Mouse (Mus musculus) gastrocnemius, postnatal 4 days (tissue): ENCODE data around the gene Helz2. TPM values are rescaled to one million over a fixed set of nuclear protein-coding genes. Genes with fewer than 3 reads are reported as not detected.

Experiments
- DNase-seq, 2 experiments: peaks; one replicate each; pipeline ENCODE4 v3.0.0; 2021 to 2022; ENCODE audit warnings: low spot score in 2 of 2, mixed read lengths in 2 of 2
- total RNA-seq, 2 experiments: library from RNA; stranded (reverse); gene quantifications; 2 replicates each; pipeline ENCODE4 v1.2.3; 2021

Gene Helz2
- total RNA-seq, 2 experiments from 2014 or later: 4.5 to 6.0 TPM

GRCm38 (mm10) chr2:181238861-181239260, 3.0 kb downstream of the Helz2 start:
- DNase-seq: no peak

- DNase-seq: no peak
Observed at GRCm38 (mm10) chr2:181238091-181238610, 3.7 kb downstream of the Helz2 start.

GRCm38 (mm10) chr2:181237251-181238014, 4.4 kb downstream of the Helz2 start:
- no peak for DNase-seq

GRCm38 (mm10) chr2:181235681-181236566, 5.9 kb downstream of the Helz2 start:
- no peak for DNase-seq

GRCm38 (mm10) chr2:181234680-181235079, 7.1 kb downstream of the Helz2 start:
- no peak for DNase-seq

- DNase-seq: no peak
Observed at GRCm38 (mm10) chr2:181233443-181233842, 8.4 kb downstream of the Helz2 start.

GRCm38 (mm10) chr2:181231171-181231570, 10.7 kb downstream of the Helz2 start:
- no peak for DNase-seq

GRCm38 (mm10) chr2:181228335-181228734, 13.5 kb downstream of the Helz2 start:
- DNase-seq: no peak

GRCm38 (mm10) chr2:181227122-181227521, 14.7 kb downstream of the Helz2 start:
- DNase-seq: no peak

- no peak for DNase-seq
Observed at GRCm38 (mm10) chr2:181224994-181225393, 16.8 kb downstream of the Helz2 start.

- DNase-seq: no peak
Observed at GRCm38 (mm10) chr2:181220361-181220760, 21.5 kb downstream of the Helz2 start.

- peak in 1 of 2 experiments; percentile 58 for DNase-seq
Observed at GRCm38 (mm10) chr2:181219538-181220216, 22.1 kb downstream of the Helz2 start, which contains the start of gene Fndc11. Gene Fndc11, plus strand, starts transcription at chr2:181220013.

- no peak for DNase-seq
Observed at GRCm38 (mm10) chr2:181218881-181219485, 22.8 kb downstream of the Helz2 start.

- no peak for DNase-seq
Observed at GRCm38 (mm10) chr2:181216037-181216436, 25.8 kb downstream of the Helz2 start.

- no peak for DNase-seq
Observed at GRCm38 (mm10) chr2:181213021-181213445, 28.8 kb downstream of the Helz2 start, which contains the start of gene Srms. Gene Srms, minus strand, starts transcription at chr2:181213185.

- no peak for DNase-seq
Observed at GRCm38 (mm10) chr2:181212389-181213020, 29.3 kb downstream of the Helz2 start.

- DNase-seq: no peak
Observed at GRCm38 (mm10) chr2:181206118-181206517, 35.7 kb downstream of the Helz2 start.

- no peak for DNase-seq
Observed at GRCm38 (mm10) chr2:181205678-181206077, 36.1 kb downstream of the Helz2 start.

- DNase-seq: no peak
Observed at GRCm38 (mm10) chr2:181202886-181203285, 38.9 kb downstream of the Helz2 start.

GRCm38 (mm10) chr2:181202422-181202821, 39.4 kb downstream of the Helz2 start, which contains the start of gene Ptk6:
Gene Ptk6, minus strand, starts transcription at chr2:181202789.
- DNase-seq: no peak
